Mouse (Mus musculus) erythroblast, embryonic 14.5 days (primary cell): ENCODE data around the gene Adcy3. TPM values are rescaled to one million over a fixed set of nuclear protein-coding genes. Genes with fewer than 3 reads are reported as not detected.

ENCODE experiments used
- H3K27me3 ChIP-seq: 2 replicates; pipeline ENCODE4 v1.6.1; 2012; ENCODE audit warnings: inconsistent platforms; ENCODE audit not compliant: control insufficient read depth
- H3K36me3 ChIP-seq: 2 replicates; pipeline ENCODE4 v1.6.1; 2012; ENCODE audit warnings: mild to moderate bottlenecking, inconsistent platforms; ENCODE audit not compliant: control insufficient read depth
- H3K4me1 ChIP-seq: 2 replicates; pipeline ENCODE4 v1.6.1; 2012; ENCODE audit warnings: inconsistent platforms; ENCODE audit not compliant: control insufficient read depth
- H3K4me3 ChIP-seq: replicated peaks from 2 replicates; pipeline ENCODE3; 2012; ENCODE audit warnings: moderate library complexity, mild to moderate bottlenecking, inconsistent platforms
- H3K9me3 ChIP-seq: 2 replicates; pipeline ENCODE4 v1.6.1; 2012; ENCODE audit warnings: low read length, inconsistent platforms, mixed read lengths; ENCODE audit not compliant: control insufficient read depth
- GATA1 ChIP-seq: IDR thresholded peaks from 2 replicates; pipeline ENCODE4 v1.6.1; 2012; ENCODE audit warnings: low read length, inconsistent platforms, mixed read lengths
- TAL1 ChIP-seq: IDR thresholded peaks from 3 replicates; pipeline ENCODE4 v1.6.1; 2012; ENCODE audit warnings: low read length, inconsistent platforms, mixed read lengths
- polyA plus RNA-seq: library from polyadenylated mRNA; stranded (reverse); fragments of >175 nt; gene quantifications from 2 replicates; pipeline ENCODE4 v1.2.3, GENCODE M21; 2012

Adcy3 gene
- polyA plus RNA-seq, 1 experiment = 0.01 TPM

DNA sequence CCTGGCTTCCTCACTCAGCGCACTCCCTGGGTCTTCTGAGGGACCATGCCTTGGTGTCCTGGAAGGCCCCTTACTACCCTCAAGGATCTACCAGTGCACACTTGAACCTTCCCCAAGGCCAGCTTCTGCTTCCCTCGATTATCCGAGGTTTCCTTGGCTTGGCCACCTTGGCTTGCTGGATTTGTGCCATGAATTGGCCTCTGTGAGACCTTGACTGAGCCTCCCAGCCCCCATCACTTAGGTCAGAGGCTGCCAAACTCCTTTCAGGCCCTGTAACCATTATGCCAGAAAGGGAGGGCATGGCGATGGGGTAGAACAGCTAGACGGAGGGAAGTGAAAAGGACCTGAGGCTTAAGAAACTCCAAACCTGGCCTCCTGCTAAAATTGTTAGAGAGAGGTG lies 36.7 kb downstream of the Adcy3 start:
- no peak overlapping the region for H3K4me3 ChIP-seq
- no peak for TF ChIP-seq TAL1
- no peak for TF ChIP-seq GATA1
- H3K36me3 ChIP-seq = no peaks in the 10 kb centered on the region
- no peaks in the 10 kb centered on the region for H3K9me3 ChIP-seq
- H3K27me3 ChIP-seq = no peaks in the 10 kb centered on the region
- no peaks in the 10 kb centered on the region for H3K4me1 ChIP-seq

GRCm38 (mm10) chr12:4173108-4173790 lies 40.3 kb downstream of the Adcy3 start:
- H3K9me3 ChIP-seq = no peaks in the 10 kb centered on the region
- H3K27me3 ChIP-seq = no peaks in the 10 kb centered on the region
- H3K4me1 ChIP-seq = no peaks in the 10 kb centered on the region
- no peaks in the 10 kb centered on the region for H3K36me3 ChIP-seq
- TF ChIP-seq TAL1 (no peak), GATA1 (no peak)
- no peak overlapping the region for H3K4me3 ChIP-seq

GRCm38 (mm10) chr12:4178839-4179238 lies 45.9 kb downstream of the Adcy3 start:
- H3K9me3 ChIP-seq = no peaks in the 10 kb centered on the region
- TF ChIP-seq GATA1 (no peak), TAL1 (no peak)
- no peaks in the 10 kb centered on the region for H3K27me3 ChIP-seq
- no peak overlapping the region for H3K4me3 ChIP-seq
- H3K4me1 ChIP-seq = no peaks in the 10 kb centered on the region; the same call in 1 of the 2 replicates
- no peaks in the 10 kb centered on the region for H3K36me3 ChIP-seq

DNA sequence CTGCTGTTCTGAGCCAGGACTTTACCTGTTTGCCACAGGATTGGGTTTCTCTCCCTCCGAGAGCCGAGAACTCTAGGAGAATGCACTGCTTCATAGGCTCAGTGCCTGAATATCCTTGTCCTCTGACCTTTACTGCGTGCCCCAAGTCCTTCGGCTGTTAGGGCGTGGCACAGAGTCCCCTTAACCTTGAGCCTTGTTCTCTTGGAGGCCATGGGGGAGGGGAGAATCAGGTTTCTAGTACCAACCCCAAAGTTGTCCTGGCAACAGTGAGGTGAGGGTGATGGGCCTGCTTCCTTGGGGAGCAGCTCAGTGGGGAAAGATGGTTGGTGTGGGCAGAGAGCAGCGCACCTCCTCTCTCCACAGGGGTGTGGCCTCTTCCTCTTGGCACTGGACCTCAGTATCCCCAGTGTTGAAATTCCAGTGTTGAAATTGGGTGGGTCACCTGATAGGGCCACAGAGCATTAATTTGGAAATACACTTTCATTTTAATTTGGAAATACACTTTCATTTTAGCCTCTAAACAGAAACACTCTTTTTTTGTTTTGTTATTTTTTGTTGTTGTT lies 46.8 kb downstream of the Adcy3 start:
- H3K4me1 ChIP-seq = no peaks in the 10 kb centered on the region; the same call in 1 of the 2 replicates
- no peaks in the 10 kb centered on the region for H3K27me3 ChIP-seq
- no peaks in the 10 kb centered on the region for H3K9me3 ChIP-seq
- H3K4me3 ChIP-seq = no peak overlapping the region
- TF ChIP-seq TAL1 (no peak), GATA1 (no peak)
- H3K36me3 ChIP-seq = no peaks in the 10 kb centered on the region

GRCm38 (mm10) chr12:4180507-4180906 lies 47.6 kb downstream of the Adcy3 start:
- no peak overlapping the region for H3K4me3 ChIP-seq
- TF ChIP-seq GATA1 (no peak), TAL1 (no peak)
- H3K9me3 ChIP-seq = no peaks in the 10 kb centered on the region
- no peaks in the 10 kb centered on the region; the same call in 1 of the 2 replicates for H3K4me1 ChIP-seq
- no peaks in the 10 kb centered on the region for H3K36me3 ChIP-seq
- H3K27me3 ChIP-seq = no peaks in the 10 kb centered on the region

- no peaks in the 10 kb centered on the region; the same call in 1 of the 2 replicates for H3K4me1 ChIP-seq
- no peak for TF ChIP-seq TAL1
- no peak for TF ChIP-seq GATA1
- H3K27me3 ChIP-seq = no peaks in the 10 kb centered on the region
- H3K9me3 ChIP-seq = no peaks in the 10 kb centered on the region
- H3K36me3 ChIP-seq = no peaks in the 10 kb centered on the region
- H3K4me3 ChIP-seq = no peak overlapping the region
Measured at GRCm38 (mm10) chr12:4184648-4185047, 51.7 kb downstream of the Adcy3 start.

GRCm38 (mm10) chr12:4188171-4189059 lies 55.5 kb downstream of the Adcy3 start:
- Histone ChIP-seq H3K4me3 (no peak overlapping the region), H3K27me3 (no peaks in the 10 kb centered on the region), H3K9me3 (no peaks in the 10 kb centered on the region), H3K4me1 (no peaks in the 10 kb centered on the region; the same call in 1 of the 2 replicates), H3K36me3 (no peaks in the 10 kb centered on the region)
- TF ChIP-seq GATA1 = no peak
- TF ChIP-seq TAL1 = no peak

GRCm38 (mm10) chr12:4189060-4189447 lies 56.2 kb downstream of the Adcy3 start:
- Histone ChIP-seq H3K4me3 (no peak overlapping the region), H3K27me3 (no peaks in the 10 kb centered on the region), H3K36me3 (no peaks in the 10 kb centered on the region), H3K9me3 (no peaks in the 10 kb centered on the region), H3K4me1 (no peaks in the 10 kb centered on the region; the same call in 1 of the 2 replicates)
- TF ChIP-seq GATA1 (no peak), TAL1 (no peak)

GRCm38 (mm10) chr12:4192514-4192913 lies 59.6 kb downstream of the Adcy3 start:
- Histone ChIP-seq H3K9me3 (no peaks in the 10 kb centered on the region), H3K36me3 (no peaks in the 10 kb centered on the region), H3K4me3 (no peak overlapping the region), H3K4me1 (no peaks in the 10 kb centered on the region; the same call in 1 of the 2 replicates), H3K27me3 (no peaks in the 10 kb centered on the region)
- TF ChIP-seq GATA1 = no peak
- TF ChIP-seq TAL1 = no peak
